Mouse (Mus musculus): ENCODE measurements around the gene Runx2.

Runx2 gene

GRCm38 (mm10) chr17:44459029-44459428 is 355.6 kb downstream of the Runx2 start:
- no peak for DNase-seq (ENCODE audit: low spot score)

GRCm38 (mm10) chr17:44456696-44457095 is 357.9 kb downstream of the Runx2 start:
- no peak for DNase-seq (ENCODE audit: low spot score)

- peak; percentile 56 for DNase-seq (ENCODE audit: low spot score)
Observed at GRCm38 (mm10) chr17:44455681-44456600, 358.7 kb downstream of the Runx2 start.

- no peak for DNase-seq (ENCODE audit: low spot score)
Observed at GRCm38 (mm10) chr17:44449915-44450471, 364.6 kb downstream of the Runx2 start.
